Mouse (Mus musculus): ENCODE data around the gene Rabl6. TPM values are rescaled to one million over a fixed set of nuclear protein-coding genes. Genes with fewer than 3 reads are reported as not detected.

Gene Rabl6
- polyA plus RNA-seq, 1 experiment from 2014 or later, result 30.9 TPM

DNA sequence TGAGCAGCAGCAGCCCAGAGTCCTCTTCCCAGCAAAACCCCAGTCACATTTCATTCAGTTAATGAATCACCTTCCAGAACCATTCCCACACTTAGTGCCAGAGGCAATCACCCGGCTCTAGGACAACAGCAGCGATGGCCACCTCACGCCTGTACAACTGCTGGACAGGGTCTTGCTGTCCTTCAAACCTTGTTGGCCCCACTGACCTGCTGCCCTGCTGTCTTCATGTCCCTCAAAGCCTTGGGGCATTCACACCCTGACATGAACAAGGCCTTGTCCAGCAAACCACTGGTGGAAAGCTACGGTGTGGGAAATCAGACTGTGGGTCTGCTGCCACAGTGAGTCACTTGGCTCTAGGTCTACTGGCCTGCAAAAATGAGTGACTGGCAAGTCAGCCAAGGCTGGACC, 67.8 kb downstream of the Rabl6 start:
- Histone ChIP-seq H3K9me3 (ENCODE audit: control insufficient read depth, low read length) (no peaks in the 10 kb centered on the region), H3K36me3 (ENCODE audit: control insufficient read depth, insufficient read depth, low read length) (peaks cover 4% of the 10 kb centered on the region; the same call in 1 of the 2 replicates), H3K4me2 (replicated peaks; ENCODE audit: low read depth) (no peak overlapping the region), H3K27ac (replicated peaks) (no peak overlapping the region), H3K4me3 (ENCODE audit: low read depth, low read length) (no peak overlapping the region), H3K9ac (ENCODE audit: low read length) (no peak overlapping the region), H3K27me3 (ENCODE audit: control insufficient read depth, insufficient read depth, low read length) (no peaks in the 10 kb centered on the region), H3K4me1 (replicated peaks; ENCODE audit: control insufficient read depth, insufficient read depth) (no peaks in the 10 kb centered on the region)
- WGBS, result 96% methylated on average over 4 of the region's 4 CpGs
- TF ChIP-seq EP300 (optimal IDR thresholded peaks at IDR 0.05), result no peak
- TF ChIP-seq CTCF (IDR thresholded peaks at IDR 0.05; ENCODE audit: low read depth), result no peak
- ATAC-seq (ENCODE audit: low FRiP score, low TSS enrichment), result no peak
- no peak for DNase-seq (ENCODE audit: low spot score)

DNA sequence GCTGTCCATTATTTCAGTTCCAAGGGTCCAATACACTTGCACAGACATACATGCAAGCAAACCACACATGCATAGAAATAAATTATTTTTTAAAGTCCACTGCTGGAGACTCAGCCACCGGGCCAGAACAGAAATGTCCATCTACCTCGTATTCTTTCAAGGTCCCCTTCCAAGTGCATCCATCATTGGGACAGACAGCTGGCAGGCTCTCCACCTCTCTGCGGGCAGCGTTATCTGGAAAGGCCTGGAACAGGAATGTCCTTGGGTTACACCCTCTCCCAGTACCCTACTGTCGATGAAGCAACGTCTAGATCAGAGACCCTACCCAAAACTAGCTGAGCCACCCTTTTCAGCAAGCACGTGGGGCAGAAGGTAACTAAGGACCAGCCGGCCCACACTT, 71.8 kb downstream of the Rabl6 start:
- H3K4me2 ChIP-seq (replicated peaks; ENCODE audit: low read depth), result no peak overlapping the region
- WGBS, result 81% methylated on average over 8 of the region's 8 CpGs
- no peaks in the 10 kb centered on the region for H3K9me3 ChIP-seq (ENCODE audit: control insufficient read depth, low read length)
- H3K4me1 ChIP-seq (replicated peaks; ENCODE audit: control insufficient read depth, insufficient read depth), result no peaks in the 10 kb centered on the region
- no peak for ATAC-seq (ENCODE audit: low FRiP score, low TSS enrichment)
- H3K27me3 ChIP-seq (ENCODE audit: control insufficient read depth, insufficient read depth, low read length), result no peaks in the 10 kb centered on the region
- no peak overlapping the region for H3K9ac ChIP-seq (ENCODE audit: low read length)
- TF ChIP-seq EP300 (optimal IDR thresholded peaks at IDR 0.05), result no peak
- TF ChIP-seq CTCF (IDR thresholded peaks at IDR 0.05; ENCODE audit: low read depth), result no peak
- peaks cover 7% of the 10 kb centered on the region; the same call in 1 of the 2 replicates for H3K36me3 ChIP-seq (ENCODE audit: control insufficient read depth, insufficient read depth, low read length)
- H3K27ac ChIP-seq (replicated peaks), result no peak overlapping the region
- H3K4me3 ChIP-seq (ENCODE audit: low read depth, low read length), result no peak overlapping the region
- DNase-seq (ENCODE audit: low spot score), result no peak

DNA sequence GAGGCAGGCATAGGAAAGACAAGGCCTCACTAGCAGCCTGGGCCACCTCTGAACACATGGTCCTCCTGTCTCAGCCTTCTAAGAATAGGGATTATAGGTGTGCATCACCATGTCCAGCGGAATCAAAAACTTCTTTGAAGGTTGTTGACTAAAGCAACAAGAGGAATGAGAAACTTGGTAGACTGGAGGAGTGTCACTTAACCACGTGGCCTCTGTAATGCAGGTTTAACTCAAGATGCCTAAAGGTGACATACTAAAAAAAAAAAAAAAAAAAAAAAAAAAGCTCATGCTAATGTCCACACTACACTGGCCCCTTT, 73.5 kb downstream of the Rabl6 start:
- no peaks in the 10 kb centered on the region for H3K4me1 ChIP-seq (replicated peaks; ENCODE audit: control insufficient read depth, insufficient read depth)
- no peak overlapping the region for H3K4me3 ChIP-seq (ENCODE audit: low read depth, low read length)
- no peak overlapping the region for H3K4me2 ChIP-seq (replicated peaks; ENCODE audit: low read depth)
- ATAC-seq (ENCODE audit: low FRiP score, low TSS enrichment) (no peak), DNase-seq (ENCODE audit: low spot score) (no peak)
- H3K9me3 ChIP-seq (ENCODE audit: control insufficient read depth, low read length), result no peaks in the 10 kb centered on the region
- peaks cover 13% of the 10 kb centered on the region for H3K36me3 ChIP-seq (ENCODE audit: control insufficient read depth, insufficient read depth, low read length)
- no peak for TF ChIP-seq EP300 (optimal IDR thresholded peaks at IDR 0.05)
- TF ChIP-seq CTCF (IDR thresholded peaks at IDR 0.05; ENCODE audit: low read depth), result no peak
- H3K27me3 ChIP-seq (ENCODE audit: control insufficient read depth, insufficient read depth, low read length), result no peaks in the 10 kb centered on the region
- no peak overlapping the region for H3K9ac ChIP-seq (ENCODE audit: low read length)
- WGBS, result 98% methylated on average over 2 of the region's 2 CpGs
- H3K27ac ChIP-seq (replicated peaks), result no peak overlapping the region

DNA sequence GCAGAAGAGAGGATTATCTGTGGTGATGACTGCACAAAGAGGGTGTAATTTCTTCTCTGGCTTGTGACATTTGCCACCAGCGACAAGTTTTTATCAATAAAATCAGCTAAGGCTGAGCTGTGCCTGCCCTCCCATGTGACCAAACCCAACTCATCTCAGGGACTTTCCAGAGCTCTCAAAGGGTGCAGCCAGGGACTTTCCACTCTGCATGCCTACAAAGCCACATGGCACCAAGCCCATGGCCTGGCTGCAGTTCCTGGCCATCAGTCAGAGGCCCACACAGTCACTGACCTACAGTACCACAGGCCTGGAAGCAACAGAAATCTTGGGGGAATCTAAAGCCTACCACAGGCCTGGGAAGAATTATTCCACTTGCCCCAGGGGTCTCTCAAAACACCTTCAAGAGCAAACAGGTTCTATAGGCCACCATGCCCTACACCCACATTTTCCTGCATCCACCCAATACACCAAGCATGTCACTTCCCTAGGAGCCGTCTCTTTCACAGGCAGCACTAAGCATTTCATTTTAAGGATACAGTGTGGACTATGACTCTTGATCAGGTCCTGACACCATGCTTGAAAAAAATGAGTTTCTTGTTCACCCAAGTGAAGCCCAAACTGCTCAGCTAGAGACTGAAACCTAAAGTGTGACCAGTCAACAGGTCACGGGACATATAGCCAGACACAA, 74.0 kb downstream of the Rabl6 start:
- no peak for ATAC-seq (ENCODE audit: low FRiP score, low TSS enrichment)
- peaks cover 14% of the 10 kb centered on the region for H3K36me3 ChIP-seq (ENCODE audit: control insufficient read depth, insufficient read depth, low read length)
- 74% methylated on average over 3 of the region's 3 CpGs for WGBS

DNA sequence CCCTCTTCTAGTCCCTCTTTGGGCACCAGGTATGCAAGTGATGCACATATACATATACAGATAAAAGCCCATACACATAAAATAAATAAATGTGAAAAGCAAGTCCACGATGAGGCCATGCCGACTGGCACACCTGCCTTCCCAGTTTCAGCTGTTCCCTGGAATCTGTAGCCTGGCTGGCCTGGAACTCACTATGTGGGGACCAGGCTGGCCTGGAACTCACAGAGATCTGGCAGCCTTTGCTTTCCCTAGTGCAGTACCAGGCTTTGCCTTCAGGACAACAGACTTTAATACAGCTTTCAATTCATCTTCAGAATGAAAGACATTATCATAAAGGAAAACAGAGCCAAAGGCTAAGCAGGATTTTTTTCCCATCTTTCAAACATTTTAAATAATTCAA, 74.6 kb downstream of the Rabl6 start:
- DNase-seq (ENCODE audit: low spot score), result no peak
- no peak overlapping the region for H3K4me3 ChIP-seq (ENCODE audit: low read depth, low read length)
- no peak overlapping the region for H3K27ac ChIP-seq (replicated peaks)
- WGBS, result 89% methylated on average over 2 of the region's 2 CpGs
- peaks cover 19% of the 10 kb centered on the region for H3K36me3 ChIP-seq (ENCODE audit: control insufficient read depth, insufficient read depth, low read length)
- H3K27me3 ChIP-seq (ENCODE audit: control insufficient read depth, insufficient read depth, low read length), result no peaks in the 10 kb centered on the region
- H3K4me1 ChIP-seq (replicated peaks; ENCODE audit: control insufficient read depth, insufficient read depth), result no peaks in the 10 kb centered on the region
- TF ChIP-seq EP300 (optimal IDR thresholded peaks at IDR 0.05) (no peak), CTCF (IDR thresholded peaks at IDR 0.05; ENCODE audit: low read depth) (no peak)
- H3K4me2 ChIP-seq (replicated peaks; ENCODE audit: low read depth), result no peak overlapping the region
- ATAC-seq (ENCODE audit: low FRiP score, low TSS enrichment), result no peak
- no peaks in the 10 kb centered on the region for H3K9me3 ChIP-seq (ENCODE audit: control insufficient read depth, low read length)
- H3K9ac ChIP-seq (ENCODE audit: low read length), result no peak overlapping the region

More for the DNA sequence above, 74.0 kb downstream of the Rabl6 start:
- Histone ChIP-seq H3K9me3 (ENCODE audit: control insufficient read depth, low read length) (no peaks in the 10 kb centered on the region), H3K4me1 (replicated peaks; ENCODE audit: control insufficient read depth, insufficient read depth) (no peaks in the 10 kb centered on the region), H3K9ac (ENCODE audit: low read length) (no peak overlapping the region), H3K27ac (replicated peaks) (no peak overlapping the region), H3K4me2 (replicated peaks; ENCODE audit: low read depth) (no peak overlapping the region), H3K27me3 (ENCODE audit: control insufficient read depth, insufficient read depth, low read length) (no peaks in the 10 kb centered on the region), H3K4me3 (ENCODE audit: low read depth, low read length) (no peak overlapping the region)
- TF ChIP-seq EP300 (optimal IDR thresholded peaks at IDR 0.05) (no peak), CTCF (IDR thresholded peaks at IDR 0.05; ENCODE audit: low read depth) (no peak)
- no peak for DNase-seq (ENCODE audit: low spot score)

Other genes with a start within 250 kb of the Rabl6 start
- 33.2 and 36.9 TPM in 2 replicates for gene Uap1l1, start 242.8 kb downstream of the Rabl6 start, polyA plus RNA-seq (2015; fragmentation: Nextera tagmentation; extraction: Ambion mirVana)
- gene Sapcd2, start 236.2 kb downstream of the Rabl6 start, polyA plus RNA-seq (2015; fragmentation: Nextera tagmentation; extraction: Ambion mirVana), result 14.1 and 16.6 TPM in 2 replicates
- 21.2 and 23.3 TPM in 2 replicates for gene Entpd2, start 212.6 kb downstream of the Rabl6 start, polyA plus RNA-seq (2015; fragmentation: Nextera tagmentation; extraction: Ambion mirVana)
- 52.8 and 53.0 TPM in 2 replicates for gene Npdc1, start 209.2 kb downstream of the Rabl6 start, polyA plus RNA-seq (2015; fragmentation: Nextera tagmentation; extraction: Ambion mirVana)
- gene Fut7, start 185.3 kb downstream of the Rabl6 start, polyA plus RNA-seq (2015; fragmentation: Nextera tagmentation; extraction: Ambion mirVana), result 0.12 TPM in 1 of 2 replicates, not detected in the other
- 1.7 and 2.6 TPM in 2 replicates for gene Abca2, start 179.8 kb downstream of the Rabl6 start, polyA plus RNA-seq (2015; fragmentation: Nextera tagmentation; extraction: Ambion mirVana)
- 246 and 272 TPM in 2 replicates for gene Clic3, start 151.7 kb downstream of the Rabl6 start, polyA plus RNA-seq (2015; fragmentation: Nextera tagmentation; extraction: Ambion mirVana)
- 51.7 and 59.7 TPM in 2 replicates for gene Paxx, start 147.4 kb downstream of the Rabl6 start, polyA plus RNA-seq (2015; fragmentation: Nextera tagmentation; extraction: Ambion mirVana)
- gene Ptgds, start 138.5 kb downstream of the Rabl6 start, polyA plus RNA-seq (2015; fragmentation: Nextera tagmentation; extraction: Ambion mirVana), result 4.7 and 5.2 TPM in 2 replicates
- gene Lcn12, start 114.6 kb downstream of the Rabl6 start, polyA plus RNA-seq (2015; fragmentation: Nextera tagmentation; extraction: Ambion mirVana), result not detected in 2 replicates
- 39.3 and 47.5 TPM in 2 replicates for gene Fbxw5, start 107.8 kb downstream of the Rabl6 start, polyA plus RNA-seq (2015; fragmentation: Nextera tagmentation; extraction: Ambion mirVana)
- 2.8 and 3.8 TPM in 2 replicates for gene C8g, start 106.8 kb downstream of the Rabl6 start, polyA plus RNA-seq (2015; fragmentation: Nextera tagmentation; extraction: Ambion mirVana)
- gene Traf2, start 61.6 kb downstream of the Rabl6 start, polyA plus RNA-seq (2015; fragmentation: Nextera tagmentation; extraction: Ambion mirVana), result 15.9 and 16.0 TPM in 2 replicates
- gene Edf1, start 50.7 kb downstream of the Rabl6 start, polyA plus RNA-seq (2015; fragmentation: Nextera tagmentation; extraction: Ambion mirVana), result 351 and 372 TPM in 2 replicates
- gene Mamdc4, start 33.7 kb downstream of the Rabl6 start, polyA plus RNA-seq (2015; fragmentation: Nextera tagmentation; extraction: Ambion mirVana), result 0.34 and 0.55 TPM in 2 replicates
- gene Phpt1, start 33.3 kb downstream of the Rabl6 start, polyA plus RNA-seq (2015; fragmentation: Nextera tagmentation; extraction: Ambion mirVana), result 87.0 and 87.5 TPM in 2 replicates
- gene Ajm1, start 26.8 kb downstream of the Rabl6 start, polyA plus RNA-seq (2015; fragmentation: Nextera tagmentation; extraction: Ambion mirVana), result 0.29 and 0.52 TPM in 2 replicates
- 0.21 and 0.34 TPM in 2 replicates for gene Ccdc183, start 9.2 kb upstream of the Rabl6 start, polyA plus RNA-seq (2015; fragmentation: Nextera tagmentation; extraction: Ambion mirVana)
- gene Tmem141, start 13.5 kb upstream of the Rabl6 start, polyA plus RNA-seq (2015; fragmentation: Nextera tagmentation; extraction: Ambion mirVana), result 32.4 and 33.3 TPM in 2 replicates
- gene Fcna, start 19.5 kb upstream of the Rabl6 start, polyA plus RNA-seq (2015; fragmentation: Nextera tagmentation; extraction: Ambion mirVana), result 3.5 and 3.8 TPM in 2 replicates
- 0.16 and 0.22 TPM in 2 replicates for gene Lcn8, start 44.6 kb upstream of the Rabl6 start, polyA plus RNA-seq (2015; fragmentation: Nextera tagmentation; extraction: Ambion mirVana)
- not detected in 2 replicates for gene Lcn5, start 49.4 kb upstream of the Rabl6 start, polyA plus RNA-seq (2015; fragmentation: Nextera tagmentation; extraction: Ambion mirVana)
- gene Lcn6, start 68.3 kb upstream of the Rabl6 start, polyA plus RNA-seq (2015; fragmentation: Nextera tagmentation; extraction: Ambion mirVana), result not detected in 2 replicates
- gene Lcn10, start 74.2 kb upstream of the Rabl6 start, polyA plus RNA-seq (2015; fragmentation: Nextera tagmentation; extraction: Ambion mirVana), result not detected in 2 replicates
- 0.39 TPM in 1 of 2 replicates, not detected in the other for gene Obp2a, start 91.5 kb upstream of the Rabl6 start, polyA plus RNA-seq (2015; fragmentation: Nextera tagmentation; extraction: Ambion mirVana)
- 53.9 and 55.6 TPM in 2 replicates for gene Bmyc, start 98.2 kb upstream of the Rabl6 start, polyA plus RNA-seq (2015; fragmentation: Nextera tagmentation; extraction: Ambion mirVana)
- gene Obp2b, start 128.5 kb upstream of the Rabl6 start, polyA plus RNA-seq (2015; fragmentation: Nextera tagmentation; extraction: Ambion mirVana), result not detected in 2 replicates
- not detected in 2 replicates for gene Lcn3, start 157.0 kb upstream of the Rabl6 start, polyA plus RNA-seq (2015; fragmentation: Nextera tagmentation; extraction: Ambion mirVana)
- gene Lcn11, start 168.5 kb upstream of the Rabl6 start, polyA plus RNA-seq (2015; fragmentation: Nextera tagmentation; extraction: Ambion mirVana), result not detected in 2 replicates
- gene Gm13539, start 173.7 kb upstream of the Rabl6 start, polyA plus RNA-seq (2015; fragmentation: Nextera tagmentation; extraction: Ambion mirVana), result 1.2 and 1.6 TPM in 2 replicates
- not detected in 2 replicates for gene Glt6d1, start 207.3 kb upstream of the Rabl6 start, polyA plus RNA-seq (2015; fragmentation: Nextera tagmentation; extraction: Ambion mirVana)
- not detected in 2 replicates for gene Lcn9, start 214.6 kb upstream of the Rabl6 start, polyA plus RNA-seq (2015; fragmentation: Nextera tagmentation; extraction: Ambion mirVana)
- 0.10 TPM in 1 of 2 replicates, not detected in the other for gene Sohlh1, start 238.7 kb upstream of the Rabl6 start, polyA plus RNA-seq (2015; fragmentation: Nextera tagmentation; extraction: Ambion mirVana)